Mouse (Mus musculus) lung, postnatal 0 days (tissue): Measurements from ENCODE around the gene Gm7247.
"Not testable (repeated sequence)": the region's sequence is repeated elsewhere in the genome, so short reads cannot be mapped to it uniquely, and the experiment has no call there.

Experiments used
- CTCF ChIP-seq: IDR thresholded peaks from 2 replicates; pipeline ENCODE4 v1.5.1; 2016; ENCODE audit warnings: antibody characterized with exemption, mild to moderate bottlenecking
- EP300 ChIP-seq: IDR thresholded peaks from 2 replicates; pipeline ENCODE4 v1.6.1; 2016; ENCODE audit warnings: antibody characterized with exemption, mild to moderate bottlenecking, control low read depth

- not testable (repeated sequence) for TF ChIP-seq EP300, CTCF
Observed at GRCm38 (mm10) chr14:51481332-51482015, 119.9 kb downstream of the Gm7247 start.
